Mouse (Mus musculus) liver, embryonic 16.5 days (tissue): Measurements from ENCODE around the gene Ltb. TPM values are rescaled to one million over a fixed set of nuclear protein-coding genes. Genes with fewer than 3 reads are reported as not detected.
A peak's percentile ranks its signal among the peaks of the same experiment; 100 is the strongest.

Source experiments
- ATAC-seq: fragments of 200-750 bp; cut with Nextera tagmentation; 2 replicates; pipeline ENCODE4 v1.8.0; 2017; ENCODE audit warnings: low read depth, mild to moderate bottlenecking, moderate number of reproducible peaks, moderate library complexity
- H3K27ac ChIP-seq: fragments of 300-500 bp; sonication (generic); 2 replicates; pipeline ENCODE4 v1.5.1; 2014; ENCODE audit warnings: mild to moderate bottlenecking, low read length
- H3K27me3 ChIP-seq: fragments of 300-500 bp; sonication (generic); 2 replicates; pipeline ENCODE4 v1.6.1; 2014; ENCODE audit warnings: low read depth, low read length, mixed read lengths; ENCODE audit not compliant: control insufficient read depth, insufficient read depth
- H3K36me3 ChIP-seq: fragments of 300-500 bp; sonication (generic); 2 replicates; pipeline ENCODE4 v1.6.1; 2014; ENCODE audit warnings: mild to moderate bottlenecking; ENCODE audit not compliant: control insufficient read depth, insufficient read depth
- H3K4me1 ChIP-seq: fragments of 300-500 bp; sonication (generic); 2 replicates; pipeline ENCODE4 v1.6.1; 2014; ENCODE audit warnings: low read depth, low read length, mixed read lengths; ENCODE audit not compliant: control insufficient read depth
- H3K4me2 ChIP-seq: fragments of 300-500 bp; sonication (generic); 2 replicates; pipeline ENCODE4 v1.6.1; 2014; ENCODE audit warnings: low read depth, low read length, mixed read lengths
- H3K4me3 ChIP-seq: fragments of 300-500 bp; sonication (generic); 2 replicates; pipeline ENCODE4 v1.5.1; 2014; ENCODE audit warnings: low read depth, mild to moderate bottlenecking, low read length
- H3K9ac ChIP-seq: fragments of 300-500 bp; sonication (generic); 2 replicates; pipeline ENCODE4 v1.6.1; 2014; ENCODE audit warnings: low read depth, low read length
- H3K9me3 ChIP-seq: fragments of 300-500 bp; sonication (generic); replicated peaks from 2 replicates; pipeline ENCODE4 v1.6.1; 2016; ENCODE audit warnings: low read length; ENCODE audit not compliant: control insufficient read depth
- WGBS: fragments of 180-500 bp; shearing (Covaris S2); extraction: QIAGEN DNeasy Blood & Tissue Kit; methylation state at CpG from one replicate; pipeline ENCODE4 v1.1.7; 2014; ENCODE audit not compliant: insufficient replicate concordance; 5-methylcytosine and 5-hydroxymethylcytosine counted together
- polyA plus RNA-seq: library from polyadenylated mRNA; unstranded; fragments of >200 nt; fragmentation: Nextera tagmentation; extraction: Ambion mirVana; gene quantifications from 2 replicates; pipeline ENCODE4 v1.2.1, GENCODE M21; 2015

Gene Ltb
- polyA plus RNA-seq, 1 experiment from 2014 or later, result 2.4 TPM

DNA sequence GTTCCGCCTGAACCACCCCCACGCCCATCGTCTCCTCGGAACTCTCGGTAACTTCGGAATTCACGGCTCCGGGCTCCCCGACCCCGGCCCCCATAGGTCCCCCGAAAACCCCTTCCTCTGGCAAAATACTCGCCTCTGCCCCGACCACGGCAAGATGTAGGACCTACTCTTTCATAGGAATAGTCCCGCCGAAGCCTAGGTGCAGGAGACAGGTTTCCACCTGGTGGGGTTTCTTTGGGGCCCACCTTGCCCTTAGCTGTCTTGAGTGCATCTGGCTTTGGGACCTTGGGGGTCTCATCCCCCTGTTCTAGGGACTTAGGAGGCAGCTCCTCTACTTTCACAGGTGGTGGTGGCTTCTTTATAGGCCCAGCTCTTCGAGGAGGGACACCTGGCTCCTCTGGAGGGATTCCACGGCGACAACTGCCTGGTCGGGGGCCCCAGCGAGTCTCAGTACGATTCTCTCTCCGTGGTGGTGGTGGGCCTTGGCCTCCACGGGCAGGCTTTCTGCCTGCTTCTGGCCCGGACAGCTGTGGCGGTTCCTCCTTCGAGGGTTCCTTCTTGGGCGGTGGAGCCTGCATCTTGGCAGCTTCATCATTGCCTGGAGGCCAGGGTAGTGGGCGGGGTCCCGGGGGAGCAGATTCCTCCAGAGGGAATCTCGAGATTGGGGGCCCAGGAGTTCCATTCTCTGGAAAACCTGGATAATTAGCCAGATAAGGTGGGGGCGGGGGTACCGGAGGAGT is 37.6 kb upstream of the Ltb start:
- 88% methylated on average over 33 of the region's 33 CpGs for WGBS
- H3K27me3 ChIP-seq, result no peaks in the 10 kb centered on the region

DNA sequence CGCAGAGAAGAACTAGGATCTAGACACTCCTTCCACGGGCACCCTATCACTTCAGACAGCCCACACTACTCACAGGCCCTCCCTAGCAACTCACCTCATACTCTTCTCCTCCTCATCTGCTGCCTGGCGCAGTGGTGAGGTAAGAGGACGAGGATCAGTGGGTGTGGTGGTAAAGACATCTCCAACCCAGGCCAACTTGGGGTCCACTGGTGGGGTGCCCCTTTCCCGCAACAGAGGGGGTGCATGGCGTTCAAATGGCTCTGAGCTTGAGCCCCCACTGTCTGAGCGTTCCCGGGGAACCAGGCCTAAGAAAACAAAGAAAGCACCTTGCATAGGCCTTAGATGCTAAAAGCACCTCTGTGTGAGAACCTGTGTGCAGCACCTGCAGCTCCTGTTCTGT is 37.0 kb upstream of the Ltb start:
- H3K9ac ChIP-seq, result no peak overlapping the region
- no peak overlapping the region for H3K27ac ChIP-seq
- no peak overlapping the region for H3K4me3 ChIP-seq
- ATAC-seq, result no peak
- H3K4me1 ChIP-seq, result peaks cover 3% of the 10 kb centered on the region; the same call in 1 of the 2 replicates
- H3K4me2 ChIP-seq, result no peak overlapping the region
- H3K27me3 ChIP-seq, result no peaks in the 10 kb centered on the region
- H3K9me3 ChIP-seq, result no peaks in the 10 kb centered on the region
- WGBS, result 83% methylated on average over 8 of the region's 8 CpGs
- H3K36me3 ChIP-seq, result peaks cover 97% of the 10 kb centered on the region

More for the DNA sequence above, 37.6 kb upstream of the Ltb start:
- ATAC-seq, result no peak
- H3K9me3 ChIP-seq, result no peaks in the 10 kb centered on the region
- H3K9ac ChIP-seq, result no peak overlapping the region
- no peak overlapping the region for H3K4me3 ChIP-seq
- H3K36me3 ChIP-seq, result peaks cover 96% of the 10 kb centered on the region
- H3K27ac ChIP-seq, result no peak overlapping the region
- H3K4me1 ChIP-seq, result no peaks in the 10 kb centered on the region
- H3K4me2 ChIP-seq, result no peak overlapping the region

DNA sequence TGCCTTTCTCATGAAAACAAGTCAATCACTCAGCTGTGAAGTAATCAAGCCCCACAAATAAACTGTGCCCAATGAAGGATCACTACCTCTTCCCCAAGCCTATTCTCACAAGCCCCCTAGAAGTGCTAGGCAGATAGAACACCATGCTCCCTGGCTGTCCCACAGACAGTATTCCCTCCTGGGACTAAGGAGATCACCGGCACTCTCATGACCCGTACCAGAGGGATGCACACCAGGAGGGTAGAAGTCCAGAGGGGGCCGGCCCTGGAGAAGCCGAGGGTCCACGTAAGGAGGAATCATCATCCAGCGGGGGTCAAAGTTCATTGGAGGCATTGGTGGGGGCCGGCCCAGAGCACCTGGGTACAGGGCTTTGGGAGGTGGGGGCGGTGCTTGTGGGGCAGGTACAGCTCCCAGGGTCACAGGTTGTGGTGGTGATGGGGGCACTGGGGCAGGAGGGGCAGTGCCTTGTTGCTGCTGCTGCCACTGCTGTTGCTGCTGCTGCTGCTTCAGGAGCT is 36.5 kb upstream of the Ltb start:
- no peak for ATAC-seq
- H3K4me2 ChIP-seq, result no peak overlapping the region
- no peak overlapping the region for H3K4me3 ChIP-seq
- no peak overlapping the region for H3K9ac ChIP-seq
- no peaks in the 10 kb centered on the region for H3K9me3 ChIP-seq
- peaks cover 7% of the 10 kb centered on the region for H3K4me1 ChIP-seq
- no peaks in the 10 kb centered on the region for H3K27me3 ChIP-seq
- no peak overlapping the region for H3K27ac ChIP-seq
- WGBS, result 82% methylated on average over 8 of the region's 8 CpGs
- H3K36me3 ChIP-seq, result peaks cover 94% of the 10 kb centered on the region

DNA sequence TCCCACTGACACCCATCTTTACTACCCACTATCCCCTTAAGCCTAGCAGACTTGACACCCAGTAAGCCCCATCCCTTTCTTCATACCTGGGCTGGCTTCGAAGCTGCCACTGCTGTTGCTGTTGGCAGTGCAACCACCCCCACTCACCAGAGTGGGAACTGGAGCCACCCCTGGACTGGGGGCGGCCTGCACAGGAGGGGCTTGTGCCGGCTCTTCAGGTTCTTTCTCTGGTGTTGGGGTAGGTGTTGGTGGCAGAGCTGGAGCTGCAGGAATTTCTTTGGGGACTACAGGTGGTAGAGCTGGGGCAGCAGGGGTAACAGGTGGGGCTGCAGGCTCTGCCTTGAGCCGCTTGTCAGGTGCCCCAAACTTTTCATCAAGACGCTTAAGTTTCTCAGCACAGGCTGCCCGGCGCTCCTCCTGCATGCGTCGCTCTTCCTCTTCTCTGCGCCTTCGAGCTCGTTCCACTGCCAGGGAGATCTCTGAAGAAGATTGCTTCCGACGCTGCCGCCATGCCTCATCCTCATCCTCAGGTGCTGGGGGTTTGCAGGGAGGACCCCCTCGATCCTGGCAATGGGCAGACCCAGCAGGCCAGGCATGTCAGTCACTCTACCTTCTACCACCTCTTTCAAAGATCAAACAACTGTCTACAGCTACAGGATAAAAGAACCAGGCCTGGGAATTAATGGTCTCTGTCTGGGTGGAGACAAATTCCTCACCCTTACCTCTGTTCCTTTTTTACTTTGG is 35.2 kb upstream of the Ltb start:
- Histone ChIP-seq H3K27me3 (no peaks in the 10 kb centered on the region), H3K4me2 (no peak overlapping the region), H3K36me3 (peaks cover 81% of the 10 kb centered on the region), H3K9me3 (no peaks in the 10 kb centered on the region), H3K27ac (no peak overlapping the region), H3K4me3 (no peak overlapping the region), H3K4me1 (peaks cover 17% of the 10 kb centered on the region), H3K9ac (no peak overlapping the region)
- ATAC-seq, result no peak
- 87% methylated on average over 16 of the region's 16 CpGs for WGBS

DNA sequence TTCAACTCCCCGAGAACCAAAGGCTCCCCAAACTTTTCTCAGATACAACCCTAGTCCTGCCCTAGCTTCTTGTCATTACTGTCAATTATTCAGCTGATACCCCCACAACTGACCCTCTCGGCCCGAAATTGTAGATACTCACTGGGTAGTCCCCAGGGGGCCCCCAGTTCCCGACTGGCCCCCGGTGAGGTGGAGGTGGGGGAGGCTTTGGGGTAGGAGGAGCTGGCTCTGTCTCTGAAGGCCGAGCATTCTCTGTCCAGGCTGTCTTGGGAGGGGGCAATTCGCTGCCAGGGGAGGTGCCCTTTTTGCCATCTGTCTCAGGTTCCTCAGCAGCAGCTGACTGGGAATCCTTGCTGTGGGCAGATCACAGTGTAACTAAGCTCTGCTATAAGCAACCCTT is 34.6 kb upstream of the Ltb start:
- Histone ChIP-seq H3K36me3 (peaks cover 74% of the 10 kb centered on the region), H3K4me1 (peaks cover 17% of the 10 kb centered on the region), H3K4me3 (no peak overlapping the region), H3K9me3 (no peaks in the 10 kb centered on the region), H3K9ac (no peak overlapping the region), H3K27me3 (no peaks in the 10 kb centered on the region), H3K4me2 (no peak overlapping the region), H3K27ac (no peak overlapping the region)
- no peak for ATAC-seq
- whole genome bisulfite sequencing, result 83% methylated on average over 7 of the region's 7 CpGs

DNA sequence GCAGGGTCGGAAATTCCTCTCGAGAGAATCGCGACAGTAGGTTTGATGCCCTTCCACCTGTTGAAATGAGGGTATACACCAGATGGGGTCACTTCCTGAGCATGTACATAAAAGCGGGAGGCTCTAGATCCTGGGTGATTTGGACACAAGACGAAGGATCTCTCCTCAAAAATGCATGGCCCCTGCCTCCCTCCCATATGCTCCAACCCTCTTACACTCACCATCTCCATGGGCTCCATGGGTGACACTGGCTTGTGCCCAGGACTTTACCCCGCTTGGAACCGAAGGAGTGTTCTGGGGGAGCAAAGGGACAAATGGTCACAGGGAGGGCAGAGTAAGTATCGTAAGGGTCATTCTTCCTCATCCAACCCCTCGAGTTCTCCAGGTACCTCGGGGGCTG is 32.8 kb upstream of the Ltb start:
- no peak overlapping the region for H3K9ac ChIP-seq
- H3K27me3 ChIP-seq, result no peaks in the 10 kb centered on the region
- WGBS, result 79% methylated on average over 11 of the region's 11 CpGs
- no peak overlapping the region for H3K4me3 ChIP-seq
- H3K4me2 ChIP-seq, result no peak overlapping the region
- no peaks in the 10 kb centered on the region for H3K9me3 ChIP-seq
- no peak for ATAC-seq
- H3K27ac ChIP-seq, result no peak overlapping the region
- H3K4me1 ChIP-seq, result peaks cover 23% of the 10 kb centered on the region
- peaks cover 57% of the 10 kb centered on the region for H3K36me3 ChIP-seq

DNA sequence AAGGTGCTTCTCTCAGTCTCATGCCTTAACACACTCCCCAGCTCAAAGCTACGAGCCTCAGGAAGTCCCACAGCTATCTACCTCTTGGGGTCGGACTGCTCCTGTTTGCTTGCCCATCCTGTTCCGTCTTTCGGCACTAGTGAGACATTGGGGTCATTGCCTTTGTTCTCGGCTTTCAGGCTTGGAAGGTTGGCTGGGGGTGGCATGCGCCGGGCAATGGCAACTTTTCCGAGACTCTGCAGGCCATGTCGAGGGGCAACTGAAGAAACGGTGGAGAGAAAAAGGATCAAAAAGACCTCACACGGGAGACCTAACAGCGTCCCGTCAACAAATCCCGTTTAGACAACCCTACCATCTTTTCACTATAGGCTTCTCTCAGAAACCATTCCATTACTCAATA is 32.1 kb upstream of the Ltb start:
- 78% methylated on average over 14 of the region's 14 CpGs for WGBS
- Histone ChIP-seq H3K4me3 (no peak overlapping the region), H3K27ac (no peak overlapping the region), H3K9me3 (no peaks in the 10 kb centered on the region), H3K4me2 (no peak overlapping the region), H3K27me3 (no peaks in the 10 kb centered on the region), H3K4me1 (peaks cover 25% of the 10 kb centered on the region), H3K36me3 (peaks cover 50% of the 10 kb centered on the region), H3K9ac (no peak overlapping the region; the same call in 1 of the 2 replicates)
- no peak for ATAC-seq

DNA sequence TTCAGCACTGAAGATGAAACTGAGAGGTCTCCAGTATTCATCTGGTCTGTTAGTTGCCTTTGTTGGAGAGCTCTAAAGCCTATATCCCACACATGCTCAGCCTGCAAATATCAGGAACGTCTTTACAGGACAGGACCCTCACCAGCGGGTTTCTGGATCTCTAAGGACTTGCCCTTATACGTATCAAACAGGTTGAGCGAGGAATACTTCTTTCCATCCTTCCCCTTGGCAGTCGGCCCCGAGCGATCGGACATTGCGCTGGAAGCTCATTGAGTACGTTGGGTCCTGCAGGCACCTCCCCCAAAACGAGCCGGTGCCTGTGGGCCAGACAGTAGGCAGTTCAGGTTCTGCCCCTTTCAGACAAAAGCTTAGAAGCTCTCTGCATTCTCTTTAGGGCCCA is 31.5 kb upstream of the Ltb start:
- WGBS, result 59% methylated on average over 12 of the region's 12 CpGs
- Histone ChIP-seq H3K4me1 (peaks cover 25% of the 10 kb centered on the region), H3K27ac (no peak overlapping the region)

More for the DNA sequence above, 31.5 kb upstream of the Ltb start:
- Histone ChIP-seq H3K36me3 (peaks cover 43% of the 10 kb centered on the region), H3K9me3 (no peaks in the 10 kb centered on the region), H3K4me3 (peak overlapping the region; percentile 81), H3K27me3 (no peaks in the 10 kb centered on the region), H3K9ac (peak overlapping the region; percentile 92), H3K4me2 (peak overlapping the region; percentile 90)
- ATAC-seq, result no peak
